Mouse (Mus musculus) spleen, adult 18-20 months (tissue): ENCODE measurements at regions not wholly inside any gene's neighbourhood (a gene's known extent, or its start where the extent isn't known, plus 50 kb on each side); places are given as distances from the start of the nearest gene placed in this dataset.

Experiments
- DNase-seq, 2 experiments: peaks; one replicate each; pipeline ENCODE4 v3.0.0; 2022; ENCODE audit warnings: mixed read lengths in 2 of 2

GRCm38 (mm10) chr13:4662336-4663101, 53.5 kb upstream of the Akr1e1 start:
- DNase-seq = no peak
